Mouse (Mus musculus) hindbrain, embryonic 14.5 days (tissue): ENCODE data around the gene Zfp385c. TPM values are rescaled to one million over a fixed set of nuclear protein-coding genes. Genes with fewer than 3 reads are reported as not detected.

Experiments used
- ATAC-seq: fragments of 200-750 bp; cut with Nextera tagmentation; 2 replicates; pipeline ENCODE4 v1.8.0; 2017; ENCODE audit warnings: moderate number of reproducible peaks, mild to moderate bottlenecking, moderate TSS enrichment, moderate library complexity; ENCODE audit not compliant: low FRiP score
- DNase-seq: peaks from one replicate; pipeline ENCODE4 v3.0.0-alpha.2; 2015; ENCODE audit warnings: low spot score
- H3K27ac ChIP-seq: fragments of 300-500 bp; sonication (generic); 2 replicates; pipeline ENCODE4 v1.5.1; 2014; ENCODE audit warnings: mild to moderate bottlenecking, moderate library complexity
- H3K27me3 ChIP-seq: fragments of 300-500 bp; sonication (generic); 2 replicates; pipeline ENCODE4 v1.6.1; 2014; ENCODE audit warnings: mild to moderate bottlenecking, low read length, mixed read lengths; ENCODE audit not compliant: control insufficient read depth, insufficient read depth
- H3K36me3 ChIP-seq: fragments of 300-500 bp; sonication (generic); replicated peaks from 2 replicates; pipeline ENCODE4 v1.6.1; 2014; ENCODE audit not compliant: control insufficient read depth, insufficient read depth
- H3K4me1 ChIP-seq: fragments of 300-500 bp; sonication (generic); replicated peaks from 2 replicates; pipeline ENCODE4 v1.6.1; 2014; ENCODE audit warnings: antibody characterized with exemption, low read length, mixed read lengths; ENCODE audit not compliant: control insufficient read depth, insufficient read depth
- H3K4me2 ChIP-seq: fragments of 300-500 bp; sonication (generic); replicated peaks from 2 replicates; pipeline ENCODE4 v1.6.1; 2014; ENCODE audit warnings: mild to moderate bottlenecking, moderate library complexity
- H3K4me3 ChIP-seq: fragments of 300-500 bp; sonication (generic); replicated peaks from 2 replicates; pipeline ENCODE4 v1.5.1; 2014; ENCODE audit warnings: mild to moderate bottlenecking, low read length
- H3K9ac ChIP-seq: fragments of 300-500 bp; sonication (generic); 2 replicates; pipeline ENCODE4 v1.6.1; 2014
- H3K9me3 ChIP-seq: fragments of 300-500 bp; sonication (generic); 2 replicates; pipeline ENCODE4 v1.6.1; 2016; ENCODE audit warnings: low read length; ENCODE audit not compliant: control insufficient read depth
- WGBS: fragments of 180-500 bp; shearing (Covaris S2); extraction: QIAGEN DNeasy Blood & Tissue Kit; methylation state at CpG from one replicate; pipeline ENCODE4 v1.1.7; 2014; 5-methylcytosine and 5-hydroxymethylcytosine counted together
- polyA plus RNA-seq: library from polyadenylated mRNA; unstranded; fragments of >200 nt; fragmentation: Nextera tagmentation; extraction: Ambion mirVana; gene quantifications from 2 replicates; pipeline ENCODE4 v1.2.1, GENCODE M21; 2014

Gene Zfp385c
- polyA plus RNA-seq, 1 experiment from 2014 or later = 0.20 TPM

DNA sequence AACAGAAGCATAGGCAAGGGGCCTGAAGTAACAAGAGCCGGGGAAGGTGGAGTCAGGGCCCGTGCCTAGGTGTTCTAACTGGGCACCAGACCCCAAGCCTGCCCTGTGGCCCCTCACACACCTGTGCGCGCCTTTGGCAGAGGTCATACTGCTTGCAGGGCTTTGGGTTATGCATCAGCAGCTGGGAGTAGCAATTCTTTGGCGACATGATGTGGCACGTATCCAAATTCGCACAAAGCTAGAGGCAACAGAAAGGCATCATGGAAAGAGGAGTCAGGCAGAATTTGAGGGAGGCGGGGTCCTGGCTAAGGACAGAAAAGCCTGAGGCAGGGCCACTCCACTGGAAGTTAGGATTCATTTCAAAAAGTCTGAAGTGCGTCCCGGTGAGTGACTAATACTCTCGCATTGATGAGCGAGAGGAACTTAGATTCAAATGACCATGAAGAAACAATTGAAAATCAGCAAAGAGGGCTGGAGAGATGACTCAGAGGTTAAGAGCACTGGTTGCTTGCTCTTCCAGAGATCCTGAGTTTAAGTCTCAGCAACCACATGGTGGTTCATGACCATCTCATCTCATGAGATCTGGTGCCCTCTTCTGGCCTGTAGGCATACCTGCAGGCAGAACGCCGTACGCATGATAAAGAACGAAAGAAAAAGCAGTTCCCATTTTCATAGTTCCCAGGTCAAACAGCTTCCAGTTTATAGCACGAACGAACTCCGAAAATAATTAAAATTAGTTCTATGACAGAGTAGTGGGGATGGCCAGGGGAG is 10.0 kb upstream of the Zfp385c start:
- Histone ChIP-seq H3K27me3 (0 out of 2 replicates have a peak, but pooled peaks cover 7% of the 10 kb centered on the region), H3K9me3 (no peaks in the 10 kb centered on the region), H3K9ac (no peak overlapping the region), H3K4me2 (no peak overlapping the region), H3K4me3 (no peak overlapping the region), H3K4me1 (no peaks in the 10 kb centered on the region), H3K36me3 (peaks cover 30% of the 10 kb centered on the region), H3K27ac (no peak overlapping the region)
- ATAC-seq = no peak
- DNase-seq = peak; percentile 87
- WGBS = 35% methylated on average over 19 of the region's 19 CpGs

DNA sequence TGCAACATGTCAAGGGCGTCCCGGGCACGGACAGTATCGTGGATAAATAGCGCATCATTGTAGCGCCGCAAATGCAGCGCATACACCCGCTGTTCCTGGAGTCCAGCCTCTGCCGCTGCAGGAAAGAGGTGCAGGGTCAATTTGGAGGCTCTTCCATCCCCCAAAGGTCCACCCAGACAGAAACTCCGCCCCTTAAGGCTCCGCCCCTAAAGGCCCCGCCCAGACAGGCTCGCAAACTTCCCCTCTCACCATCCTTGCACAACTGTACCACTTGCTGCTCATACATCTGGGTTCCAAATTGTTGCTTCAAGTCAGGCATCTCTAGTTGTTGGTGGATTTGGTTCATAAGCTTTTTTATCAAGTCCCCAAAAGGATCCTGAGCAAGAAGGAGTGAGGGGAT is 9.0 kb upstream of the Zfp385c start:
- no peaks in the 10 kb centered on the region for H3K9me3 ChIP-seq
- H3K4me2 ChIP-seq = peak overlapping the region; percentile 33
- no peak for ATAC-seq
- no peak overlapping the region for H3K27ac ChIP-seq
- 0 out of 2 replicates have a peak overlapping the region, but pooled peaks have one; percentile 24 for H3K9ac ChIP-seq
- H3K4me1 ChIP-seq = no peaks in the 10 kb centered on the region
- H3K4me3 ChIP-seq = 0 out of 2 replicates have a peak overlapping the region, but pooled peaks have one; percentile 7
- 2% methylated on average over 14 of the region's 14 CpGs for WGBS
- 0 out of 2 replicates have a peak, but pooled peaks cover 7% of the 10 kb centered on the region for H3K27me3 ChIP-seq
- DNase-seq = no peak
- H3K36me3 ChIP-seq = peaks cover 20% of the 10 kb centered on the region

DNA sequence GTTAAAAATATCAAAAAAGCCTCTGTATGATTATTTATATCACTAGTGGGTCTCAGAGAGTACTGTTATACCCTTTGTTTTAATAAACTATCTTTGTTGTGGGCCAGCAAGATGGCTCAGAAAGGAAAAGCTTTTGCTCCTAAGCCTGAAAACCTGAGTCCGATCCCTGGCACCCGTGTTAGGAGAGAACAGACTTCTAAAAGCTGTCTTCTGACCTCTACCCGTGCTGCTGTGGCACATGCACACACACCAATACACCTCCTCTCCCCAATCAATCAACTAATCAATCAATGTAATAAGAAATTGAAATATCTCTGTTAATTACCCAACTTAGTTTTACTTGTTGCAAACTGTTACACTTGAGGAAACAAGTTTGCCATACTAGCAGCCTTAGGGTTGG is 8.5 kb upstream of the Zfp385c start:
- ATAC-seq (no peak), DNase-seq (no peak)
- Histone ChIP-seq H3K4me2 (no peak overlapping the region), H3K27ac (no peak overlapping the region), H3K27me3 (0 out of 2 replicates have a peak, but pooled peaks cover 7% of the 10 kb centered on the region), H3K9ac (0 out of 2 replicates have a peak overlapping the region, but pooled peaks have one; percentile 24), H3K9me3 (no peaks in the 10 kb centered on the region), H3K4me3 (no peak overlapping the region), H3K4me1 (no peaks in the 10 kb centered on the region), H3K36me3 (peaks cover 14% of the 10 kb centered on the region)
- WGBS = 70% methylated on average over 3 of the region's 3 CpGs

DNA sequence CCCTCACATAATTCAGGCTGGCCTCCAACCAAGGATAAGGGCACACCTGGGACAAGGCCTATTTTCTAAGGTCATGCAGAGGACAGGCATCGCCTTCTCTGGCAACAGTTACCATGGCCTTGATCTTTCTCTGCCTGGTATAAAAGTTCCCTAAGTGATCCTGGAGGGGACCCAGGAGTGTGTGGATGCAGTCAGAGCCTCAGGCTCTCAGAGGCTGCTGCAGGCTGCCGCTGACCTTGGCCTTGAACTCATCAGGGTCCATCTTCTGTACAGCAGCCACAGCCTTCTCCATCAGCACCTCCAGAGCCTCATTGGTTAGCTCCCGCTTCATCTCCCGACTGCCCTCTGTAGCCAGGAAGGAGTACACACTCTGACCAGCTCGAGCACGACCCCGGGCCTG is 5.7 kb upstream of the Zfp385c start:
- Histone ChIP-seq H3K27me3 (0 out of 2 replicates have a peak, but pooled peaks cover 7% of the 10 kb centered on the region), H3K27ac (no peak overlapping the region), H3K9me3 (no peaks in the 10 kb centered on the region), H3K4me2 (no peak overlapping the region), H3K36me3 (no peaks in the 10 kb centered on the region), H3K4me1 (no peaks in the 10 kb centered on the region), H3K9ac (no peak overlapping the region), H3K4me3 (no peak overlapping the region)
- ATAC-seq (no peak), DNase-seq (no peak)
- WGBS = 79% methylated on average over 7 of the region's 7 CpGs

DNA sequence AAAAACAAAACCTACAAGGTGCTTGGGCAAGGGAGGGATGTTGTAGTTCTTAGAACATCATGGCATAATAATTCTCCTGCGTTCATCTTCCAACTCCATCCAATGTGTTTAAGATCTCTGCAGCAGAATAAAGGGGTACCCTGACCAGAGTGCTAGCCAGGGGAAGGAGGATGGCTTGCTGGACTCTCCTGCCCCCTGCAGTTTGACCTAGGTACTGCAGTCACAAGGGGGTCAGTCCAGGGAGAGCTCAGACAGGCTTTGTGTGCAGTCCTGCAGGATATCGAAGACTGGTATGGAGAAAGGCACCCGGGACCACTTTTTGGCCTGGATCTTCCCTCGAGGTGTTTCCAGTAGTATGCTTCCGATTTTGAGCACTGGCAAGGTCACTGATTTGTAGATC is 2.7 kb upstream of the Zfp385c start:
- Histone ChIP-seq H3K4me2 (no peak overlapping the region), H3K27me3 (peaks cover 7% of the 10 kb centered on the region; the same call in 1 of the 2 replicates), H3K4me3 (no peak overlapping the region), H3K9ac (no peak overlapping the region), H3K9me3 (no peaks in the 10 kb centered on the region), H3K4me1 (0 out of 2 replicates have a peak, but pooled peaks cover 4% of the 10 kb centered on the region), H3K27ac (no peak overlapping the region), H3K36me3 (no peaks in the 10 kb centered on the region)
- peak; percentile 74 for DNase-seq
- ATAC-seq = no peak; the same call in 1 of the 2 replicates
- 38% methylated on average over 5 of the region's 5 CpGs for WGBS

DNA sequence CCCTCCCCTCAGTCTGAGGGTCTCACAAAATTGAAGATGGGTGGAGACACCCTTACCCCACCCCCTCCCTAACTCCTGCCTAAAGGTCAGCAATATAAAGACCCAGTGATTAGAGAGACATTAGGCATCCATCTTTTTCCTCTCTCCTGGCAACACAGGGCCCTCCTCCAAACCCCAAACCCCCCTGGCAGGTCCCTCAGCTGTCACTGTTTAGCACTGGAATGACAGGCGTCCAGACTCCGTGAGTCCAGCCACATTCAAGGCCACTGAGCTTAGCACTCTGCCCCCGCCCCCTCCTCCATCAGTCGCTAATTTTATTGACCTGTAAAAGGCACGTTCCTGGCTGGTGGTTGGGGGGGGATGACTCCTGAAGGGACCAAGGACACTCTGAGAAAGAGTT is 899 bp upstream of the Zfp385c start:
- no peak overlapping the region for H3K9ac ChIP-seq
- ATAC-seq (no peak), DNase-seq (no peak)
- H3K4me2 ChIP-seq = no peak overlapping the region
- 0 out of 2 replicates have a peak, but pooled peaks cover 4% of the 10 kb centered on the region for H3K4me1 ChIP-seq
- no peaks in the 10 kb centered on the region for H3K36me3 ChIP-seq
- H3K27me3 ChIP-seq = peaks cover 7% of the 10 kb centered on the region; the same call in 1 of the 2 replicates
- no peak overlapping the region for H3K4me3 ChIP-seq
- WGBS = 19% methylated on average over 5 of the region's 5 CpGs
- H3K9me3 ChIP-seq = no peaks in the 10 kb centered on the region
- no peak overlapping the region for H3K27ac ChIP-seq

DNA sequence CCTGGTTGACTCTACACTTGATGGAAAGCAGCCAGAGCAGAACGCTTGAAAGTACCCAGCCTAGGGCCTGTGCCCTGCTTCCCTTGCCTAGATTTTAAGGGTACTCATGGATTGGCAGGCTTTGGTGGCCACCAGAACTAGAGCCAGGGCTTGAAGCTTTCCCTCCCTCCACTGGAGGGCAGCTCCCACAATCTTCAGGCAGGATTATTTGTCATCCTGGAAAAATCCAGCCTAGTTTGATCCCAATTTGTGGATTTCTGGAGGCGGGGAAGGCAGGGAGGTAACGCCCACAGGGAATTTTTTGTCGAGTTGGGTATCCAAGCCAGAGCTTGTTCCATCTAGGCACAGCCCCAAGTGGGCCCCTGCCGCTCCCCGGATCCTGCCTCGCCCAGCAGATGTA is 1.9 kb downstream of the Zfp385c start:
- H3K4me3 ChIP-seq = no peak overlapping the region
- DNase-seq = no peak
- H3K9me3 ChIP-seq = no peaks in the 10 kb centered on the region
- H3K36me3 ChIP-seq = no peaks in the 10 kb centered on the region
- 0 out of 2 replicates have a peak, but pooled peaks cover 4% of the 10 kb centered on the region for H3K4me1 ChIP-seq
- no peak overlapping the region for H3K4me2 ChIP-seq
- ATAC-seq = no peak
- no peak overlapping the region for H3K9ac ChIP-seq
- WGBS = 79% methylated on average over 7 of the region's 7 CpGs
- no peak overlapping the region for H3K27ac ChIP-seq
- peaks cover 7% of the 10 kb centered on the region; the same call in 1 of the 2 replicates for H3K27me3 ChIP-seq

DNA sequence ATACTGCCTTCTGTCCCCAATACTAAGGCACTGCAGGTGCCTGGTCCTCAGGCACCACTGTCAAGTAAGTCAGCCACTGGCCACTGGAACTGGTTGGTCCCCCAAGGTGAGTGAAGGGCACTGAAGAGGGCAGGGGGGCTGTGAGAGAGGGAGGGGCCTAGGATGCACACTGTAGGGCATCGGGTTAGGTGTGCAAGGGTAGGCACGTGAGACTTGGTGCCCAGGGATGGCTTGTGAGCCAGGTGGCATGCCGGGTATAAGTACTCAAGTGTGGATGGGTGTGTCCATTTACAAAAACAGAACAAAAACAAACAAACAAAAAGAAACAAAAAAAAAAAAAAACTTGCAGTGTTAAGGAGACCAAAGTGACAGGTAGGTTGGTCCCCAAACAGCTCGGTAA is 3.8 kb downstream of the Zfp385c start:
- ATAC-seq (no peak), DNase-seq (no peak)
- no peaks in the 10 kb centered on the region for H3K36me3 ChIP-seq
- H3K4me3 ChIP-seq = no peak overlapping the region
- H3K27ac ChIP-seq = no peak overlapping the region
- H3K4me1 ChIP-seq = 0 out of 2 replicates have a peak, but pooled peaks cover 4% of the 10 kb centered on the region
- H3K9me3 ChIP-seq = no peaks in the 10 kb centered on the region
- no peak overlapping the region for H3K9ac ChIP-seq
- WGBS = 69% methylated on average over 4 of the region's 4 CpGs
- peaks cover 7% of the 10 kb centered on the region; the same call in 1 of the 2 replicates for H3K27me3 ChIP-seq
- H3K4me2 ChIP-seq = no peak overlapping the region

DNA sequence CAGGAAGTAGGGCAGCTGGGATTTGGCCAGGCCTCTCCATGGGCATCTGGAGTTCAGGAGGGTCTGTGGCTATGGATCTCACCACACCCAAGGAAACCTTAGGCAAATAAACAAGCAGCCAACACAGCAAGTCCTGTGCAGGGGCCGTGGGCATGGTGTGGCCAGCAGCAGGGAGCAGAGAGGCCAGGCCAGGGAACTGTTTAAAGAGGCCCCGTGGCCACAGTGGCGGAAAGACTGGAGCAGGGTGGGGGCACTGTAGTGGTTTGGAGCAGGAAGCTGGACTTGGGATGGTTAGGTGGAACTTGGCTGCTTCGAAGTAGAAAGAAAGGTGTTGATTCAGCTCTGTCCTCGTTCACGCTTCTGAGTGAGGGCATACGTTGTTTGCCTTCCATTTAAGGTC is 5.0 kb downstream of the Zfp385c start:
- peaks cover 7% of the 10 kb centered on the region; the same call in 1 of the 2 replicates for H3K27me3 ChIP-seq
- ATAC-seq (no peak), DNase-seq (no peak)
- H3K9ac ChIP-seq = no peak overlapping the region
- no peak overlapping the region for H3K4me3 ChIP-seq
- H3K4me1 ChIP-seq = 0 out of 2 replicates have a peak, but pooled peaks cover 4% of the 10 kb centered on the region
- no peak overlapping the region for H3K4me2 ChIP-seq
- H3K36me3 ChIP-seq = no peaks in the 10 kb centered on the region
- 82% methylated on average over 7 of the region's 7 CpGs for WGBS
- H3K27ac ChIP-seq = no peak overlapping the region
- no peaks in the 10 kb centered on the region for H3K9me3 ChIP-seq
